Mouse (Mus musculus) C2C12 (cell line): ENCODE data around the gene Ccdc105. TPM values are rescaled to one million over a fixed set of nuclear protein-coding genes. Genes with fewer than 3 reads are reported as not detected.

Source experiments
- H3K27me3 ChIP-seq: one replicate; pipeline ENCODE4 v1.6.1; 2011; ENCODE audit not compliant: control insufficient read depth, insufficient read depth, insufficient read length
- H3K36me3 ChIP-seq: one replicate; pipeline ENCODE4 v1.6.1; 2011; ENCODE audit not compliant: control insufficient read depth, insufficient read depth
- H3K4me3 ChIP-seq: one replicate; pipeline ENCODE4 v1.5.1; 2011; ENCODE audit warnings: mild to moderate bottlenecking, control low read depth; ENCODE audit not compliant: poor library complexity, insufficient read depth, severe bottlenecking
- H3K79me2 ChIP-seq: one replicate; pipeline ENCODE4 v1.6.1; 2011; ENCODE audit not compliant: control insufficient read depth, insufficient read depth
- H3K79me3 ChIP-seq: one replicate; pipeline ENCODE4 v1.6.1; 2011; ENCODE audit warnings: low read depth, control low read depth
- H3ac ChIP-seq: one replicate; pipeline ENCODE3; 2011; ENCODE audit warnings: low read depth; ENCODE audit not compliant: control insufficient read depth, insufficient read length
- CEBPB ChIP-seq: IDR thresholded peaks from one replicate; pipeline ENCODE4 v1.6.1; 2011; ENCODE audit warnings: low read depth, mild to moderate bottlenecking, control low read depth, moderate library complexity
- CTCF ChIP-seq: IDR thresholded peaks from one replicate; pipeline ENCODE4 v1.5.1; 2011; ENCODE audit not compliant: control insufficient read depth, insufficient read depth, insufficient read length
- FOSL1 ChIP-seq: IDR thresholded peaks from one replicate; pipeline ENCODE4 v1.8.0; 2011; ENCODE audit warnings: mild to moderate bottlenecking, low read length; ENCODE audit not compliant: poor library complexity, insufficient read depth, severe bottlenecking
- MAX ChIP-seq: IDR thresholded peaks from one replicate; pipeline ENCODE4 v1.6.1; 2011; ENCODE audit warnings: mild to moderate bottlenecking, control low read depth
- MYOD1 ChIP-seq: IDR thresholded peaks from one replicate; pipeline ENCODE4 v1.6.1; 2011; ENCODE audit warnings: low read depth; ENCODE audit not compliant: control insufficient read depth, insufficient read length
- MYOG ChIP-seq: IDR thresholded peaks from one replicate; pipeline ENCODE4 v1.6.1; 2011; ENCODE audit not compliant: control insufficient read depth, insufficient read length; ENCODE audit errors: extremely low read depth
- USF1 ChIP-seq: IDR thresholded peaks from one replicate; pipeline ENCODE4 v1.6.1; 2011; ENCODE audit warnings: low read depth, mild to moderate bottlenecking, control low read depth, moderate library complexity
- polyA plus RNA-seq: library from polyadenylated mRNA; unstranded; fragments of >200 nt; fragmentation: generic; extraction: Trizol; gene quantifications from one replicate; pipeline ENCODE4 v1.2.1, GENCODE M21; 2012; ENCODE audit warnings: missing spikeins

Ccdc105 gene
- polyA plus RNA-seq, 1 experiment, result not detected

DNA sequence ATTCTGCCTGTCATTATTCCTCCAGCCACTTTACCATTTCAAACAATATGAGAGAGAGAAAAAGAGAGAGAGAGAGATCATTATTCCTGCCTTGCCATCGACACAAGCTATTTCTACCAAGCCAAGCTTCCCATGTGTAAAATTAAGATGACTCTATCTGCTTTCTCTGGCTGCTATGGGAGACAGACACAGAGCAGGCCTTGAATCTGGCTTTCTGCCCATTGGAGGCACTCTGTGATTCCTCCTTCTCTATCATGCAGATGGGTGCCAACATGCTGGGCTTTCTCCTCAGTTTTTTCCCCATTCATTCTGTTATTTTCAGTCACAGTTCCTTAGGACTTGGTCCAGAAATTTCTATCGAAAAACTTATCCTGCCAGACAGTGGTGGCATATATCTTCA, 30.2 kb downstream of the Ccdc105 start:
- no peak overlapping the region for H3K4me3 ChIP-seq
- H3ac ChIP-seq, result no peak overlapping the region
- H3K79me3 ChIP-seq, result no peaks in the 10 kb centered on the region
- no peaks in the 10 kb centered on the region for H3K36me3 ChIP-seq
- no peak for TF ChIP-seq CEBPB
- TF ChIP-seq MYOG, result no peak
- no peaks in the 10 kb centered on the region for H3K79me2 ChIP-seq
- H3K27me3 ChIP-seq, result no peaks in the 10 kb centered on the region

DNA sequence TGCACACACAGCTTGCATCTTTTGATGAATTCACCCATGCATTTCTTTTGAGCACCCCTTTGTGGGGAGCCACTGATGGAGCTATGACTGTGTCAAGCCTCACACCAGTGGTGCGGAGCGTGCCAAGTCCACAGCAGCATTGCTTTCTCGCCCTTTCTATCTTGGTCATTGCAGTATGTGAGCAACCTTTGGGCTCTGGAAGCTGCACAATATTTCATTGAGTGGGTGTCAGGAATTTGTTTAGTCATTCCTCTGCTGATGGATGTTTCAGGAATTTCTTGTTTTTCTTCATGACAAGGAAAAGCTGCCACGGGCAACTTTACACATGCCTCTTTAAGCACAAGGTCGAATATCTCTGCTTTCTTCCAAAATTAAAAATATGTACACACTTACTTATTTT, 30.8 kb downstream of the Ccdc105 start:
- Histone ChIP-seq H3K36me3 (no peaks in the 10 kb centered on the region), H3K79me3 (no peaks in the 10 kb centered on the region), H3K4me3 (no peak overlapping the region), H3K27me3 (no peaks in the 10 kb centered on the region), H3ac (no peak overlapping the region), H3K79me2 (no peaks in the 10 kb centered on the region)
- no peak for TF ChIP-seq MAX
- TF ChIP-seq MYOD1, result no peak
- no peak for TF ChIP-seq CTCF
- no peak for TF ChIP-seq USF1
- no peak for TF ChIP-seq MYOG
- TF ChIP-seq FOSL1, result no peak
- no peak for TF ChIP-seq CEBPB

DNA sequence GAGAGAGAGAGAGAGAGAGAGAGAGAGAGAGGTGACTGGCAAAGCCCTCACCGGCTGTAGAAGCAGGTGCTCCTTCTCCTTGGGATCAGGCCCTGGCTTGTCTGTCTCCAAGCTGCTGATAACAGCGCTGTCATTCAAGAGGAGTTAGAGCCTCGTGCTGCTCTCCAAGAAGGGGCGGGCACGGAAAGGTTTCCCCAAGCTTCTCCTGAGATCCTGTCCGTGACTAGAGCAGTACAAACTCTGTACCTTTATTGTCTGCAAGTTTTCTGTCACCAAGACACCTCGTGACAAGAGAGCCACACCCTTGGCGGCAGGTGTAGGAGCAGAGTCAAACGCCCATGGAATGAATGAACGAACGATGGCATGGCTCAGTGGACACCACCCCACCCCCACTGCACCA, 34.8 kb downstream of the Ccdc105 start, which contains the start of gene Casp14:
Gene Casp14, minus strand, starts transcription at position 239 of the 400 bp plus-strand sequence.
- Histone ChIP-seq H3K79me3 (no peaks in the 10 kb centered on the region), H3K4me3 (no peak within 1 kb of the TSS), H3K79me2 (no peaks in the 10 kb centered on the region), H3ac (no peak within 1 kb of the TSS), H3K27me3 (no peaks in the 10 kb centered on the region), H3K36me3 (no peaks in the 10 kb centered on the region)
- TF ChIP-seq MYOG (no peak), CTCF (no peak), MAX (no peak), MYOD1 (no peak), FOSL1 (no peak), CEBPB (no peak), USF1 (no peak)

- Histone ChIP-seq H3ac (no peak overlapping the region), H3K27me3 (no peaks in the 10 kb centered on the region), H3K36me3 (no peaks in the 10 kb centered on the region), H3K79me3 (no peaks in the 10 kb centered on the region), H3K4me3 (no peak overlapping the region), H3K79me2 (no peaks in the 10 kb centered on the region)
- no peak for TF ChIP-seq MYOD1
- TF ChIP-seq USF1, result no peak
- TF ChIP-seq CEBPB, result no peak
- TF ChIP-seq MYOG, result no peak
- no peak for TF ChIP-seq FOSL1
- no peak for TF ChIP-seq MAX
- TF ChIP-seq CTCF, result no peak
Observed at GRCm38 (mm10) chr10:78716231-78716630, 36.6 kb downstream of the Ccdc105 start.

GRCm38 (mm10) chr10:78715156-78715555, 37.7 kb downstream of the Ccdc105 start:
- no peak for TF ChIP-seq FOSL1
- TF ChIP-seq MAX, result no peak
- no peak for TF ChIP-seq CEBPB
- no peak for TF ChIP-seq MYOG
- TF ChIP-seq USF1, result no peak
- TF ChIP-seq CTCF, result no peak
- TF ChIP-seq MYOD1, result no peak
- Histone ChIP-seq H3ac (no peak overlapping the region), H3K4me3 (no peak overlapping the region), H3K79me2 (no peaks in the 10 kb centered on the region), H3K27me3 (no peaks in the 10 kb centered on the region), H3K36me3 (no peaks in the 10 kb centered on the region), H3K79me3 (no peaks in the 10 kb centered on the region)

GRCm38 (mm10) chr10:78714129-78714528, 38.7 kb downstream of the Ccdc105 start:
- Histone ChIP-seq H3K27me3 (no peaks in the 10 kb centered on the region), H3K36me3 (no peaks in the 10 kb centered on the region), H3ac (no peak overlapping the region), H3K4me3 (no peak overlapping the region), H3K79me2 (no peaks in the 10 kb centered on the region), H3K79me3 (no peaks in the 10 kb centered on the region)
- TF ChIP-seq MYOD1 (no peak), MAX (no peak), CTCF (no peak), CEBPB (no peak), USF1 (no peak), FOSL1 (no peak), MYOG (no peak)
